Mouse (Mus musculus) ovary, adult 2 months (tissue): ENCODE results near the gene Mzf1. TPM values are rescaled to one million over a fixed set of nuclear protein-coding genes. Genes with fewer than 3 reads are reported as not detected.

Experiments
- polyA plus RNA-seq: library from polyadenylated mRNA; depleted of rRNA; stranded (reverse); fragments of >200 nt; gene quantifications from 2 replicates; pipeline ENCODE4 v1.2.3, GENCODE M21; 2012; rRNA removed

Gene Mzf1
- polyA plus RNA-seq = 8.6 and 8.9 TPM in 2 replicates

GRCm38 (mm10) chr7:13054287-13055010 is at the start of gene Mzf1:
TSS of gene Mzf1 (minus strand) at chr7:13054764.

DNA sequence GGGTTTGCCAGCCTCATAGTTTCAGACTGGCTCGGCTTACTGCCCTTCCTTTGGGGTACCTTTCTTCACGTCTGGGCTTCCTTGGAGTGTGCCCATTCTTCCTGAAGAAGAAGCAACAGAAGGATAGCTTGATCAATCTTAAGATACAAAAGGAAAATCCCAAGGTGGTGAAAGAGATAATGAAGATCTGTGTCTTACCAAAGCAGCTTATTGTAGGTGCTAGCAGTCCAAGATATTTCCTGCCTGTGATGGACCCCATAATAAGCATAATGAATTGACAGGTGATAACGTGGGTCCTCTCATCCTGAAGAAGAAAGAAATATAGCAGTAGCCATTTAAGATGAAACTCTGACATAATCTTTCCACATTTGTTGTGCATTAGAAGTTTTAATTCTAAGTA is 40.5 kb upstream of the Mzf1 start, which contains the start of gene Vmn1r85:
Gene Vmn1r85 (minus strand): TSS at position 101 of the 400 bp plus-strand sequence.

GRCm38 (mm10) chr7:13037901-13038555 is 16.5 kb downstream of the Mzf1 start, which contains the start of gene Ube2m:
TSS of gene Ube2m (minus strand) at chr7:13038275.

DNA sequence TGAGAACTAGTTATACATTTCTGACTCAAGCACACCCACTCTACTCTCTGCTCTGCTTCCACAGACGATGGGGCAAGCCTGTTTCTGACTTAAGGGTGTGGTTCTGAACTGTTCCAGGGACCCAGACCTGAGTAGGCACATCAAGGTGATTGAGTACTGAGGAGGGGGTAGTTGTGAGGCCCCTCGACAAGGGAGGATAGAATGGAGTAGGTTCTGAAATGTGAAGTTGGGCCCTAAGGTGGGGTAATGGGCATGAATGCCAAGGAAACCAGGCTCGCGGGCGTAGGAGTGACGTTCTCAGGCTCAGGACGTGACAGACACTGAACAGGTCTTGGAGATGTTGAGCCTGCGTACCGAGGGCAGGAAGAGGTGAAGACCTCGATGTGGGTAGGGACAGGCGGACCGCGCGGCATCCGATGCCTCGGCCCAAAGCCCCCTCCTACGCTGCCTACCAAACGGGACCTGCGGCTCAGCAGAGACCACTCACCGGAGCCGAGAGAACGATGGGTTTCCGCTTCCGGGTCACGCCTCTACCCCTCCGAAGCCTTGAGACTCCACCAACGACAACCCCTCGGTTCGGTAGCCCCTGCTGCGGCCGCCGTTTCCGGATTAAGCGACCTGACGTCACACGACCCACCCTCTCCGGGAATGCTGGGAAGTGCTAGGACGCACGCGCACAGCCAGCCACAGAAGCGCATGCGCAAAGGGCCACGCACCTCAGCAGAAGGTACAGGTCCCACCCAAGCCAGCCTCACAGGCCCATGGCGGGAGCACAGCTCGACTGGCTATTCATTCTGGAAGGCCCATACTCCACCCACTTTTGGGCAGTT is 20.2 kb downstream of the Mzf1 start, which contains the start of gene Chmp2a:
Gene Chmp2a (minus strand): TSS at position 660 of the 830 bp plus-strand sequence.

GRCm38 (mm10) chr7:13010005-13010908 is 44.3 kb downstream of the Mzf1 start, which contains the start of gene Zbtb45:
TSS of gene Zbtb45 (minus strand) at chr7:13010034.

GRCm38 (mm10) chr7:12998851-12999250 is 55.7 kb downstream of the Mzf1 start, which contains the start of gene Trim28:
TSS of gene Trim28 (plus strand) at chr7:12999114.

DNA sequence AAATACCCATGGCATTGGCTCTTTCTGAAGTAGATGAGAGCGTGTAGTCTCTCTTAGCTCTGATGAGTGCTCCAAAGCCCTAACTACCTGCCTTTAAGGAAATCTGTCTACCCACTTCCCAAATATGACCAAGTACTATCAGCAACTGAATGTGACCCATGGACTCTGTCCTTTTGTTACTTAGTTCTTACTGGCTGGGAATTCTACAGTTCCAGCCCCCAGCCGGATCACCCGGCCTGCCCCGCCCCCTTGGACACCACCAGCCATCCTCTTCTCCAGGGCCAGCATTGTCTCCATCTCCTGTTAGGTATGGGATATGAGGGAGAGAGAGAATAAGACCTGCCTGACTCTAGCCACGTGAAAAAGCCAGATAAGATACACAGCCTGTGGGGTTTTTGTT is 56.5 kb downstream of the Mzf1 start, which contains the start of gene Slc27a5:
Gene Slc27a5 (minus strand): TSS at position 140 of the 400 bp plus-strand sequence.

Other genes with a start within 250 kb of the Mzf1 start
- gene Zfp329, start 235.9 kb downstream of the Mzf1 start, polyA plus RNA-seq = 0.62 and 1.2 TPM in 2 replicates
- gene Zfp110, start 220.0 kb downstream of the Mzf1 start, polyA plus RNA-seq = 4.6 and 11.1 TPM in 2 replicates
- gene Zfp128, start 173.6 kb downstream of the Mzf1 start, polyA plus RNA-seq = 1.4 and 1.5 TPM in 2 replicates
- gene Zscan22, start 156.9 kb downstream of the Mzf1 start, polyA plus RNA-seq = 15.0 and 21.0 TPM in 2 replicates
- gene Rps5, start 132.5 kb downstream of the Mzf1 start, polyA plus RNA-seq = 4,303 and 5,955 TPM in 2 replicates
- 1.1 and 1.4 TPM in 2 replicates for gene Rnf225, start 127.3 kb downstream of the Mzf1 start, polyA plus RNA-seq
- gene Zfp324, start 88.9 kb downstream of the Mzf1 start, polyA plus RNA-seq = 15.2 and 15.9 TPM in 2 replicates
- 8.6 and 10.7 TPM in 2 replicates for gene Zfp446, start 76.9 kb downstream of the Mzf1 start, polyA plus RNA-seq
- gene Slc27a5, start 56.6 kb downstream of the Mzf1 start, polyA plus RNA-seq = 0.14 and 0.92 TPM in 2 replicates
- gene Trim28, start 55.6 kb downstream of the Mzf1 start, polyA plus RNA-seq = 489 and 576 TPM in 2 replicates
- 65.0 and 66.4 TPM in 2 replicates for gene Zbtb45, start 44.7 kb downstream of the Mzf1 start, polyA plus RNA-seq
- 67.1 and 76.2 TPM in 2 replicates for gene Chmp2a, start 20.0 kb downstream of the Mzf1 start, polyA plus RNA-seq
- 121 and 156 TPM in 2 replicates for gene Ube2m, start 16.5 kb downstream of the Mzf1 start, polyA plus RNA-seq
- not detected in 2 replicates for gene Vmn1r85, start 40.4 kb upstream of the Mzf1 start, polyA plus RNA-seq
- gene Vmn1r86, start 65.2 kb upstream of the Mzf1 start, polyA plus RNA-seq = not detected in 2 replicates
- not detected in 2 replicates for gene Vmn1r87, start 85.4 kb upstream of the Mzf1 start, polyA plus RNA-seq
- not detected in 2 replicates for gene Vmn1r88, start 104.8 kb upstream of the Mzf1 start, polyA plus RNA-seq
- gene Vmn1r89, start 158.3 kb upstream of the Mzf1 start, polyA plus RNA-seq = not detected in 2 replicates
- gene Lig1, start 222.5 kb upstream of the Mzf1 start, polyA plus RNA-seq = 10.6 and 15.3 TPM in 2 replicates
- gene Zswim9, start 224.0 kb upstream of the Mzf1 start, polyA plus RNA-seq = 5.8 and 5.9 TPM in 2 replicates